Mouse (Mus musculus) heart, embryonic 14.5 days (tissue): ENCODE results near the gene Rims1. TPM values are rescaled to one million over a fixed set of nuclear protein-coding genes. Genes with fewer than 3 reads are reported as not detected.
A peak's percentile ranks its signal among the peaks of the same experiment; 100 is the strongest.

Experiments
- ATAC-seq: fragments of 200-750 bp; cut with Nextera tagmentation; 2 replicates; pipeline ENCODE4 v1.8.0; 2017; ENCODE audit warnings: low read depth, moderate TSS enrichment; ENCODE audit not compliant: insufficient number of reproducible peaks, insufficient read depth, low FRiP score
- H3K27ac ChIP-seq, 2 experiments: fragments of 200-500 bp in 1 of 2; fragments of 300-500 bp in 1 of 2; sonication (generic) in 1 of 2; replicated peaks in 1 of 2; 2 replicates each; pipeline ENCODE4 v1.5.1; 2012 to 2014; ENCODE audit warnings: low read depth in 2 of 2, low read length in 2 of 2, control low read depth in 1 of 2, mild to moderate bottlenecking in 1 of 2, mixed read lengths in 1 of 2; ENCODE audit not compliant: control insufficient read depth in 1 of 2, insufficient read depth in 1 of 2
- H3K27me3 ChIP-seq: fragments of 300-500 bp; sonication (generic); 2 replicates; pipeline ENCODE4 v1.6.1; 2014; ENCODE audit warnings: mild to moderate bottlenecking, low read length, control low read depth; ENCODE audit not compliant: control insufficient read depth, insufficient read depth
- H3K36me3 ChIP-seq: fragments of 300-500 bp; sonication (generic); 2 replicates; pipeline ENCODE4 v1.6.1; 2014; ENCODE audit warnings: mild to moderate bottlenecking, control low read depth, low read length, mixed read lengths; ENCODE audit not compliant: control insufficient read depth, insufficient read depth
- H3K4me1 ChIP-seq, 2 experiments: fragments of 200-500 bp in 1 of 2; fragments of 300-500 bp in 1 of 2; sonication (generic) in 1 of 2; 2 replicates each; pipeline ENCODE4 v1.6.1; 2012 to 2014; ENCODE audit warnings: low read length in 2 of 2, control low read depth in 1 of 2, mixed read lengths in 1 of 2; ENCODE audit not compliant: control insufficient read depth in 2 of 2, insufficient read depth in 2 of 2
- H3K4me2 ChIP-seq: fragments of 300-500 bp; sonication (generic); 2 replicates; pipeline ENCODE4 v1.6.1; 2014; ENCODE audit warnings: mild to moderate bottlenecking, low read length
- H3K4me3 ChIP-seq, 2 experiments: fragments of 200-500 bp in 1 of 2; fragments of 300-500 bp in 1 of 2; sonication (generic) in 1 of 2; 2 replicates each; pipeline ENCODE4 v1.5.1; 2012 to 2014; ENCODE audit warnings: low read length in 2 of 2, mild to moderate bottlenecking in 2 of 2, control low read depth in 1 of 2, low read depth in 1 of 2, moderate library complexity in 1 of 2; ENCODE audit not compliant: control insufficient read depth in 1 of 2, insufficient read depth in 1 of 2
- H3K9ac ChIP-seq: fragments of 300-500 bp; sonication (generic); 2 replicates; pipeline ENCODE4 v1.6.1; 2014; ENCODE audit warnings: mild to moderate bottlenecking, low read length
- H3K9me3 ChIP-seq: fragments of 300-500 bp; sonication (generic); 2 replicates; pipeline ENCODE4 v1.6.1; 2016; ENCODE audit warnings: low read length, control low read depth; ENCODE audit not compliant: control insufficient read depth
- WGBS: fragments of 180-500 bp; shearing (Covaris S2); extraction: QIAGEN DNeasy Blood & Tissue Kit; methylation state at CpG from one replicate; pipeline ENCODE4 v1.1.7; 2014; 5-methylcytosine and 5-hydroxymethylcytosine counted together
- polyA plus RNA-seq: library from polyadenylated mRNA; unstranded; fragments of >200 nt; fragmentation: Nextera tagmentation; extraction: Ambion mirVana; gene quantifications from 2 replicates; pipeline ENCODE4 v1.2.1, GENCODE M21; 2014

Rims1 gene
- polyA plus RNA-seq: 2.0 and 2.2 TPM in 2 replicates

GRCm38 (mm10) chr1:22805726-22806625, at the start of gene Rims1:
TSS of gene Rims1 (minus strand) at chr1:22805994.
- peaks cover 0 to 4% of the 10 kb centered on the region in 2 experiments; a peak in 3 of 4 replicates for H3K4me1 ChIP-seq
- peak within 1 kb of the TSS; percentile 59 to 63 for H3K4me3 ChIP-seq
- H3K36me3 ChIP-seq: no peaks in the 10 kb centered on the region
- peak within 1 kb of the TSS; percentile 97 for H3K4me2 ChIP-seq
- H3K9me3 ChIP-seq: no peaks in the 10 kb centered on the region
- ATAC-seq: peak; percentile 69; the same call in 1 of the 2 replicates
- no peak within 1 kb of the TSS for H3K27ac ChIP-seq
- H3K27me3 ChIP-seq: peaks cover 7% of the 10 kb centered on the region
- WGBS: 1% methylated on average over 63 of the region's 76 CpGs
- H3K9ac ChIP-seq: peak within 1 kb of the TSS; percentile 70

GRCm38 (mm10) chr1:22806626-22807096, 867 bp upstream of the Rims1 start:
- Histone ChIP-seq H3K9ac (peak overlapping the region; percentile 70; the same call in 1 of the 2 replicates), H3K4me2 (peak overlapping the region; percentile 97), H3K4me3 (peak overlapping the region; percentile 59 to 63; a peak in 3 of 4 replicates), H3K9me3 (no peaks in the 10 kb centered on the region), H3K27me3 (peaks cover 7% of the 10 kb centered on the region), H3K27ac (no peak overlapping the region), H3K4me1 (peaks cover 0 to 4% of the 10 kb centered on the region in 2 experiments; a peak in 3 of 4 replicates), H3K36me3 (no peaks in the 10 kb centered on the region)
- 17% methylated on average over 8 of the region's 8 CpGs for WGBS
- ATAC-seq: no peak

GRCm38 (mm10) chr1:22805025-22805725, 619 bp downstream of the Rims1 start:
- Histone ChIP-seq H3K4me2 (peak overlapping the region; percentile 97), H3K4me1 (peaks cover 0 to 4% of the 10 kb centered on the region in 2 experiments; a peak in 3 of 4 replicates), H3K4me3 (peak overlapping the region; percentile 59 to 63), H3K9ac (peak overlapping the region; percentile 70), H3K9me3 (no peaks in the 10 kb centered on the region), H3K27me3 (peaks cover 7% of the 10 kb centered on the region), H3K36me3 (no peaks in the 10 kb centered on the region), H3K27ac (no peak overlapping the region)
- WGBS: 10% methylated on average over 11 of the region's 15 CpGs
- ATAC-seq: 0 out of 2 replicates have a peak, but pooled peaks have one; percentile 21

GRCm38 (mm10) chr1:22804148-22804885, 1.5 kb downstream of the Rims1 start:
- no peak overlapping the region for H3K4me3 ChIP-seq

GRCm38 (mm10) chr1:22803471-22803870, 2.3 kb downstream of the Rims1 start:
- Histone ChIP-seq H3K27me3 (peaks cover 7% of the 10 kb centered on the region), H3K4me3 (no peak overlapping the region), H3K9ac (no peak overlapping the region), H3K4me1 (peaks cover 0 to 4% of the 10 kb centered on the region in 2 experiments; a peak in 3 of 4 replicates), H3K27ac (no peak overlapping the region), H3K36me3 (no peaks in the 10 kb centered on the region), H3K9me3 (no peaks in the 10 kb centered on the region), H3K4me2 (no peak overlapping the region)
- no peak for ATAC-seq
- WGBS: 64% methylated on average over 2 of the region's 2 CpGs

More at GRCm38 (mm10) chr1:22804148-22804885, 1.5 kb downstream of the Rims1 start:
- no peaks in the 10 kb centered on the region for H3K9me3 ChIP-seq
- no peak overlapping the region for H3K4me2 ChIP-seq
- no peaks in the 10 kb centered on the region for H3K36me3 ChIP-seq
- 74% methylated on average over 4 of the region's 4 CpGs for WGBS
- H3K4me1 ChIP-seq: peaks cover 0 to 4% of the 10 kb centered on the region in 2 experiments; a peak in 3 of 4 replicates
- ATAC-seq: no peak
- no peak overlapping the region for H3K27ac ChIP-seq
- H3K9ac ChIP-seq: no peak overlapping the region
- H3K27me3 ChIP-seq: peaks cover 7% of the 10 kb centered on the region

- Histone ChIP-seq H3K4me1 (peaks cover 0 to 4% of the 10 kb centered on the region in 2 experiments; a peak in 2 of 4 replicates), H3K4me3 (no peak overlapping the region), H3K9ac (no peak overlapping the region), H3K36me3 (no peaks in the 10 kb centered on the region), H3K27me3 (no peaks in the 10 kb centered on the region), H3K4me2 (no peak overlapping the region), H3K27ac (no peak overlapping the region), H3K9me3 (no peaks in the 10 kb centered on the region)
- ATAC-seq: no peak
- WGBS: 74% methylated on average over 5 of the region's 5 CpGs
Observed at GRCm38 (mm10) chr1:22800276-22800675, 5.5 kb downstream of the Rims1 start.

GRCm38 (mm10) chr1:22797091-22797490, 8.7 kb downstream of the Rims1 start:
- H3K4me1 ChIP-seq: no peaks in the 10 kb centered on the region
- no peaks in the 10 kb centered on the region for H3K27me3 ChIP-seq
- H3K9me3 ChIP-seq: no peaks in the 10 kb centered on the region
- no peak overlapping the region for H3K9ac ChIP-seq
- H3K4me2 ChIP-seq: no peak overlapping the region
- no peak overlapping the region for H3K4me3 ChIP-seq
- H3K36me3 ChIP-seq: no peaks in the 10 kb centered on the region
- no peak for ATAC-seq
- 70% methylated on average over 5 of the region's 5 CpGs for WGBS
- no peak overlapping the region for H3K27ac ChIP-seq
